In genomic region chr5:114134091-114134534, GRCm38 (mm10) we compare ENCODE assay signal across 8 mouse cellular contexts. TPM values are rescaled to one million over a fixed set of nuclear protein-coding genes. Genes with fewer than 3 reads are reported as not detected.
DNase-seq lines count a peak whose midpoint lies in the region; ATAC-seq and TF ChIP-seq lines count a peak whose summit lies in the region.

No protein-coding gene starts in this region.

- no peak overlapping the region for H3K4me2 ChIP-seq in hindbrain, embryonic 14.5 days (replicated peaks)

- no peak overlapping the region for H3K27ac ChIP-seq in hindbrain, embryonic 10.5 days
- H3K27ac ChIP-seq in hindbrain, embryonic 14.5 days = no peak overlapping the region
- peak overlapping the region; percentile 48 for H3K27ac ChIP-seq in gastrocnemius, adult 2 months

- intact Hi-C loops in gastrocnemius, adult 2 months (cut with DNase I) = loop anchor here (2.0 to 5.0 kb wide), 2 partner anchors 19 to 38 kb away; no protein-coding TSS in a partner anchor

- no peak overlapping the region for H3K9ac ChIP-seq in hindbrain, embryonic 14.5 days

- H3K27me3 ChIP-seq in hindbrain, embryonic 10.5 days (ENCODE audit: insufficient read depth, poor library complexity, severe bottlenecking) = no peaks in the 10 kb centered on the region
- H3K27me3 ChIP-seq in hindbrain, embryonic 14.5 days (ENCODE audit: control insufficient read depth, insufficient read depth, low read length) = no peaks in the 10 kb centered on the region

- H3K9me3 ChIP-seq in hindbrain, embryonic 10.5 days = no peaks in the 10 kb centered on the region
- no peaks in the 10 kb centered on the region for H3K9me3 ChIP-seq in hindbrain, embryonic 14.5 days (ENCODE audit: control insufficient read depth, low read length)

- ATAC-seq in hindbrain, embryonic 14.5 days (ENCODE audit: low FRiP score) = no peak
- ATAC-seq in megakaryocyte progenitor cell, adult 5-6 weeks (replicated peaks; ENCODE audit: poor library complexity) = peak; percentile 81
- no peak for ATAC-seq in erythroblast, adult 5-6 weeks (replicated peaks; ENCODE audit: low FRiP score, poor library complexity, severe bottlenecking)

- WGBS in hindbrain, embryonic 10.5 days = 68% methylated on average over 6 of the region's 6 CpGs
- WGBS in hindbrain, embryonic 14.5 days = 66% methylated on average over 6 of the region's 6 CpGs

- peaks cover 61% of the 10 kb centered on the region for H3K36me3 ChIP-seq in hindbrain, embryonic 10.5 days
- no peaks in the 10 kb centered on the region for H3K36me3 ChIP-seq in hindbrain, embryonic 14.5 days (replicated peaks; ENCODE audit: control insufficient read depth, insufficient read depth)

- no peak overlapping the region for H3K4me3 ChIP-seq in hindbrain, embryonic 10.5 days
- H3K4me3 ChIP-seq in hindbrain, embryonic 14.5 days (replicated peaks; ENCODE audit: low read length) = no peak overlapping the region
- H3K4me3 ChIP-seq in gastrocnemius, adult 2 months = no peak overlapping the region

- DNase-seq in hindbrain, embryonic 10.5 days (ENCODE audit: low spot score) = peak; percentile 35
- no peak for DNase-seq in hindbrain, embryonic 14.5 days (ENCODE audit: low spot score)
- DNase-seq in A20 (ENCODE audit: low read depth, low spot score) = peak; percentile 31
- peak; percentile 83 for DNase-seq in adrenal gland, postnatal 25 days
- peak; percentile 82 for DNase-seq in gastrocnemius, adult 2 months
- peak; percentile 55 for DNase-seq in kidney, adult 9 months

- H3K4me1 ChIP-seq in hindbrain, embryonic 10.5 days (replicated peaks) = peaks cover 60% of the 10 kb centered on the region
- H3K4me1 ChIP-seq in hindbrain, embryonic 14.5 days (replicated peaks; ENCODE audit: control insufficient read depth, insufficient read depth, low read length) = peaks cover 9% of the 10 kb centered on the region

- TF ChIP-seq CTCF in gastrocnemius, adult 2 months (IDR thresholded peaks at IDR 0.05) = peak; percentile 86

RNA-seq across cellular contexts. Expression of gene Ung, which starts 3.9 kb away (rescaled TPM):
- 41.9 and 60.8 TPM in 2 replicates for polyA plus RNA-seq in hindbrain, embryonic 10.5 days (2016; fragmentation: Nextera tagmentation; extraction: Ambion mirVana)
- polyA plus RNA-seq in hindbrain, embryonic 14.5 days (2014; fragmentation: Nextera tagmentation; extraction: Ambion mirVana) = 5.4 and 6.5 TPM in 2 replicates
- total RNA-seq in adrenal gland, postnatal 25 days (2021) = 6.7 and 15.0 TPM in 2 replicates
- 10 to 100 TPM in 1 of 2 experiments, 1 to 10 TPM in 1; 9.2 to 10.5 TPM for total RNA-seq in gastrocnemius, adult 2 months (2021)
- 9.9 and 10.8 TPM in 2 replicates for total RNA-seq in megakaryocyte progenitor cell, adult 5-6 weeks (2015)
- 20.6 and 25.2 TPM in 2 replicates for total RNA-seq in megakaryocyte progenitor cell, adult 5-6 weeks (2017)
- 1.9 and 2.1 TPM in 2 replicates for total RNA-seq in erythroblast, adult 5-6 weeks (2015; ENCODE audit: low replicate concordance)
- 0.68 and 4.7 TPM in 2 replicates for total RNA-seq in erythroblast, adult 5-6 weeks (2017; ENCODE audit: low replicate concordance)

RNA-seq across cellular contexts. Expression of gene Alkbh2, which starts 6.1 kb away (rescaled TPM):
- polyA plus RNA-seq in hindbrain, embryonic 10.5 days (2016; fragmentation: Nextera tagmentation; extraction: Ambion mirVana) = 13.1 and 13.4 TPM in 2 replicates
- polyA plus RNA-seq in hindbrain, embryonic 14.5 days (2014; fragmentation: Nextera tagmentation; extraction: Ambion mirVana) = 6.2 and 7.1 TPM in 2 replicates
- total RNA-seq in adrenal gland, postnatal 25 days (2021) = 12.0 and 12.1 TPM in 2 replicates
- under 1 TPM; 0.28 to 0.61 TPM for total RNA-seq in gastrocnemius, adult 2 months (2021)
- total RNA-seq in megakaryocyte progenitor cell, adult 5-6 weeks (2015) = 6.0 and 7.0 TPM in 2 replicates
- 5.7 and 5.9 TPM in 2 replicates for total RNA-seq in megakaryocyte progenitor cell, adult 5-6 weeks (2017)
- not detected in 2 replicates for total RNA-seq in erythroblast, adult 5-6 weeks (2015; ENCODE audit: low replicate concordance)
- total RNA-seq in erythroblast, adult 5-6 weeks (2017; ENCODE audit: low replicate concordance) = 2.5 TPM in 1 of 2 replicates, not detected in the other

RNA-seq across cellular contexts. Expression of gene Acacb, which starts 12.2 kb away (rescaled TPM):
- 1.8 TPM in 2 replicates for polyA plus RNA-seq in hindbrain, embryonic 10.5 days (2016; fragmentation: Nextera tagmentation; extraction: Ambion mirVana)
- 3.6 and 3.7 TPM in 2 replicates for polyA plus RNA-seq in hindbrain, embryonic 14.5 days (2014; fragmentation: Nextera tagmentation; extraction: Ambion mirVana)
- total RNA-seq in adrenal gland, postnatal 25 days (2021) = 99.4 and 114 TPM in 2 replicates
- total RNA-seq in gastrocnemius, adult 2 months (2021) = 100 to 1,000 TPM; 177 to 191 TPM
- 0.24 and 0.30 TPM in 2 replicates for total RNA-seq in megakaryocyte progenitor cell, adult 5-6 weeks (2015)
- 0.08 and 0.37 TPM in 2 replicates for total RNA-seq in megakaryocyte progenitor cell, adult 5-6 weeks (2017)
- 0.21 TPM in 1 of 2 replicates, not detected in the other for total RNA-seq in erythroblast, adult 5-6 weeks (2015; ENCODE audit: low replicate concordance)
- total RNA-seq in erythroblast, adult 5-6 weeks (2017; ENCODE audit: low replicate concordance) = 0.14 TPM in 1 of 2 replicates, not detected in the other

RNA-seq across cellular contexts. Expression of gene Svop, which starts 42.7 kb away (rescaled TPM):
- polyA plus RNA-seq in hindbrain, embryonic 10.5 days (2016; fragmentation: Nextera tagmentation; extraction: Ambion mirVana) = 11.3 and 30.3 TPM in 2 replicates
- 83.0 and 87.8 TPM in 2 replicates for polyA plus RNA-seq in hindbrain, embryonic 14.5 days (2014; fragmentation: Nextera tagmentation; extraction: Ambion mirVana)
- 2.6 and 3.1 TPM in 2 replicates for total RNA-seq in adrenal gland, postnatal 25 days (2021)
- not detected for total RNA-seq in gastrocnemius, adult 2 months (2021)
- total RNA-seq in megakaryocyte progenitor cell, adult 5-6 weeks (2015) = not detected in 2 replicates
- not detected in 2 replicates for total RNA-seq in megakaryocyte progenitor cell, adult 5-6 weeks (2017)
- not detected in 2 replicates for total RNA-seq in erythroblast, adult 5-6 weeks (2015; ENCODE audit: low replicate concordance)
- total RNA-seq in erythroblast, adult 5-6 weeks (2017; ENCODE audit: low replicate concordance) = not detected in 2 replicates

Comparison
In these comparisons a context has a peak if more than half of its experiments do, and no peak if none do; other contexts are left out.
1. RNA of gene Acacb, which starts 12.2 kb away (total RNA-seq): 177 to 191 TPM in gastrocnemius, adult 2 months and 99.4 to 114 TPM in adrenal gland, postnatal 25 days; 0.08 to 0.37 TPM in megakaryocyte progenitor cell, adult 5-6 weeks and 0.14 to 0.21 TPM in erythroblast, adult 5-6 weeks; every median in the first group is over 10 times any median in the second.